Mouse (Mus musculus) heart, embryonic 11.5 days (tissue): ENCODE data around the gene Sfxn2. TPM values are rescaled to one million over a fixed set of nuclear protein-coding genes. Genes with fewer than 3 reads are reported as not detected.

ENCODE experiments used
- ATAC-seq: fragments of 200-750 bp; cut with Nextera tagmentation; replicated peaks from 2 replicates; pipeline ENCODE4 v1.8.0; 2017; ENCODE audit warnings: moderate library complexity; ENCODE audit not compliant: insufficient number of reproducible peaks, low FRiP score, low TSS enrichment
- H3K27ac ChIP-seq: fragments of 300-500 bp; sonication (generic); 2 replicates; pipeline ENCODE4 v1.5.1; 2014; ENCODE audit warnings: mild to moderate bottlenecking, low read depth, low read length
- H3K27me3 ChIP-seq: fragments of 300-500 bp; sonication (generic); 2 replicates; pipeline ENCODE4 v1.6.1; 2014; ENCODE audit warnings: mild to moderate bottlenecking, low read length, mixed read lengths; ENCODE audit not compliant: control insufficient read depth, insufficient read depth
- H3K36me3 ChIP-seq: fragments of 300-500 bp; sonication (generic); 2 replicates; pipeline ENCODE4 v1.6.1; 2014; ENCODE audit warnings: mild to moderate bottlenecking, low read length, moderate library complexity, mixed read lengths; ENCODE audit not compliant: control insufficient read depth, insufficient read depth
- H3K4me1 ChIP-seq: fragments of 300-500 bp; sonication (generic); 2 replicates; pipeline ENCODE4 v1.6.1; 2014; ENCODE audit warnings: low read length; ENCODE audit not compliant: control insufficient read depth, insufficient read depth
- H3K4me2 ChIP-seq: fragments of 300-500 bp; sonication (generic); 2 replicates; pipeline ENCODE4 v1.6.1; 2014; ENCODE audit warnings: mild to moderate bottlenecking, moderate library complexity
- H3K4me3 ChIP-seq: fragments of 300-500 bp; sonication (generic); 2 replicates; pipeline ENCODE4 v1.5.1; 2014; ENCODE audit warnings: low read depth, low read length
- H3K9ac ChIP-seq: fragments of 300-500 bp; sonication (generic); 2 replicates; pipeline ENCODE4 v1.6.1; 2014; ENCODE audit warnings: mild to moderate bottlenecking, low read depth, low read length, moderate library complexity
- H3K9me3 ChIP-seq: fragments of 300-500 bp; sonication (generic); replicated peaks from 2 replicates; pipeline ENCODE4 v1.6.1; 2016; ENCODE audit warnings: low read length; ENCODE audit not compliant: control insufficient read depth
- WGBS: fragments of 180-500 bp; shearing (Covaris S2); extraction: QIAGEN DNeasy Blood & Tissue Kit; methylation state at CpG from one replicate; pipeline ENCODE4 v1.1.7; 2014; ENCODE audit not compliant: insufficient replicate concordance; 5-methylcytosine and 5-hydroxymethylcytosine counted together
- polyA plus RNA-seq: library from polyadenylated mRNA; unstranded; fragments of >200 nt; fragmentation: Nextera tagmentation; extraction: Ambion mirVana; gene quantifications from 2 replicates; pipeline ENCODE4 v1.2.1, GENCODE M21; 2014

The Sfxn2 gene
- polyA plus RNA-seq, result 8.1 and 10.5 TPM in 2 replicates

- H3K9me3 ChIP-seq, result no peaks in the 10 kb centered on the region
- H3K4me1 ChIP-seq, result peaks cover 4% of the 10 kb centered on the region
- no peaks in the 10 kb centered on the region for H3K27me3 ChIP-seq
- WGBS, result under 1% methylated on average over 61 of the region's 67 CpGs
- H3K9ac ChIP-seq, result peak within 1 kb of the TSS; percentile 78
- ATAC-seq, result peak; percentile 97
- no peaks in the 10 kb centered on the region for H3K36me3 ChIP-seq
- peak within 1 kb of the TSS; percentile 80 for H3K27ac ChIP-seq
- peak within 1 kb of the TSS; percentile 93 for H3K4me2 ChIP-seq
- peak within 1 kb of the TSS; percentile 91 for H3K4me3 ChIP-seq
These were observed at the start of gene Sfxn2, which contains the start of gene Arl3 for GRCm38 (mm10) chr19:46572951-46573937. TSS of gene Sfxn2 (plus strand) at chr19:46573365. TSS of gene Arl3 (minus strand) at chr19:46573198.

DNA sequence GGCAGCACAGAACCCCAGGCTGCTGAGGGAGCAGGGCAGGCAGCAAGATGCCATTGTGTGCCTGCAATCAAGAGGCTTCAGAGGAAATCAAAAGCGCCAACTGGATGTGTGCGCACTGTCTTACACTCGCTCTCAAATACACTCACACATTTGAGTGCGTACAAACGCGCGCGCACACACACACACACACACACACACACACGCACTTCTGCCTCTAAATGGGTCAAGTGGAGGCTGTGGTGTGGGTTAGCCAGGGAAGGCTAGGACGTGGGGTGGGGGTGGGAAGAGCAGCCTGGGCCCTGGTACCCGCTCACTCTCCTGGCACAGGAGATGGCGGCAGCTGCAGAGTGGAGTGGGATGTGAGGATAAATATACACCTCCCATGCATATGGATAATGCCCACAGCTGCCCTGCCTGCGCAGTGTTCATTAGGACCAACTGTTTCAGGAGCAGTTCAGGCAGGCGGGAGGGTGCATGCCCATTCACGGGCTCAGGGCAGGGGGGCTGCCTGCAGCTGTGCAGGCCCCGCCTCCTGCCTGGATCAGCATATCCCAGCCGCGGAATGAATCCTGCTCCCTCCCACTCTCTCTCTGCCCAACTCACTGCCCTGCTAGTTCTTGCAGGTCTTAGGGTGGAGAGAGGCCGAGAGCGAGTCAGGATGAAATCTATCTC is 49.5 kb upstream of the Sfxn2 start:
- 5% methylated on average over 20 of the region's 20 CpGs for WGBS
- H3K9me3 ChIP-seq, result no peaks in the 10 kb centered on the region
- H3K27me3 ChIP-seq, result no peaks in the 10 kb centered on the region
- H3K4me3 ChIP-seq, result peak overlapping the region; percentile 22
- peaks cover 75% of the 10 kb centered on the region for H3K4me1 ChIP-seq
- H3K36me3 ChIP-seq, result no peaks in the 10 kb centered on the region
- peak; percentile 71 for ATAC-seq
- peak overlapping the region; percentile 67 for H3K4me2 ChIP-seq
- no peak overlapping the region; the same call in 1 of the 2 replicates for H3K9ac ChIP-seq
- H3K27ac ChIP-seq, result peak overlapping the region; percentile 79

DNA sequence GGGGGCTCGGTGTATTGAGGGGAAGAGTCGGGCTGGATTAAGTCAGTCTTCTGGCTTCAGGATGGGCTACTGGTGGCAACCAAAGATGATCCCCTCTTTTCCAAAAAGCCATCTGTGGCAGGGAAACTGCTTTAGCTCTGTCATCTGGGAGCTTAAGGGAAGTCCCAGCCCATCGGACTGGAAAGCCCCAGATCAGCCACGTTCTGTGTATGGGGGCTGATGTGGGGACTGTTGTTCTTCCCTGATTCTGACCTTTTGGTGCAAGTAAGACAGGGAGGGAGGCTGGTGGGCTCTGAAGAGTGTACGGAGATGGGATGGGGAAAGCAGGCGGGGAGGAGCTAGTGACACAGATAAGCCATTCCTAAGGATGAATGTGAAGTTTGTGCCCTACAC is 49.0 kb upstream of the Sfxn2 start:
- Histone ChIP-seq H3K27ac (peak overlapping the region; percentile 79), H3K36me3 (no peaks in the 10 kb centered on the region), H3K4me3 (peak overlapping the region; percentile 22), H3K27me3 (no peaks in the 10 kb centered on the region), H3K4me2 (peak overlapping the region; percentile 67), H3K9me3 (no peaks in the 10 kb centered on the region), H3K4me1 (peaks cover 75% of the 10 kb centered on the region), H3K9ac (peak overlapping the region; percentile 52)
- no peak; the same call in 1 of the 2 replicates for ATAC-seq
- 7% methylated on average over 6 of the region's 6 CpGs for WGBS

- peak overlapping the region; percentile 52 for H3K9ac ChIP-seq
- WGBS, result 24% methylated on average over 14 of the region's 14 CpGs
- H3K36me3 ChIP-seq, result no peaks in the 10 kb centered on the region
- peaks cover 79% of the 10 kb centered on the region for H3K4me1 ChIP-seq
- ATAC-seq, result no peak; the same call in 1 of the 2 replicates
- H3K27me3 ChIP-seq, result no peaks in the 10 kb centered on the region
- H3K9me3 ChIP-seq, result no peaks in the 10 kb centered on the region
- peak overlapping the region; percentile 79 for H3K27ac ChIP-seq
- H3K4me3 ChIP-seq, result peak overlapping the region; percentile 22; the same call in 1 of the 2 replicates
- peak overlapping the region; percentile 67 for H3K4me2 ChIP-seq
These were observed 48.4 kb upstream of the Sfxn2 start for GRCm38 (mm10) chr19:46524601-46525321.

DNA sequence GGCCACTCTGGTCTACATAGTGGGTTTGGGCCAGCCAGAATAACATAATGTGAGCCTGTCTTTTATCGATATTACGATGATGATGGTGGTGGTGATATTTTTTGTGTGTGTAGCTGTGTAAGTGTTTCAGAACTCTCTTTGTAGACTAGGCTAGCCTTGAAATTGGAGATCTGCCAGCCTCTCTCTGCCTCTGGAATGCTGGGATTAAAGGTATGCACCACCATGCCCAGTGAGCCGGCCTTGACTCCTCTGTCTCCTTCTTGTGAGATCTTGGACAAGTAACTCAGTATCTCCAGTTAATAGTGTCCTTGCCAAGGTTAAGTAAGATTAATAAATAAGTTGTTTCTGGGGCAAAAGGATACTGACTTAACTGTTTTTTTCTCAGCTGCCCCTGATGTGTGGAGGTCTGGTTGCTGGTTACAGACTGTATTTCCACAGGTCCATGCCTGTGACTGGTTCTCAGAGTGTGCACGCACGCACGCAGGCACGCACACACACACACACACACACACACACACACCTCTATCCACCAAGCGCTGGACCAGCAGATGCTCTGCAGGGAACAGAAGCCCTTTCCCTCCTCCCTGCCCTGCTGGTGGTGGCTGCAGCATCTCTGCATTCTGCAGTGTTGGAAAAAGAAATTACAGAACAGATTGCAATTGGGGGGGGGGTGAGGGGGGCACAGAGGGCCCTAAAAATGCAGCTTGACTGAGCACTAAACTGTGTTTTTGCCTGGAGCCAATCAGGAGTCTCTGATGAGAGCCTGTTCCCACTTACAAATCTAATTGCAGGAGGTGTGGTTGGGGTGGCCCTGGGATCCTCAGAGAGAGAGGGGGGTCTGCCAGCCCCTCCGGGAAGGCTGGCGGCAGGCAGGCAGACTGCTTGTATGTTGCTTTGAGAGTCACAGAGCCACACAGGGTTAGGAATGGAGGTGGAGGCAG is 47.2 kb upstream of the Sfxn2 start:
- WGBS, result 53% methylated on average over 10 of the region's 10 CpGs
- Histone ChIP-seq H3K9me3 (no peaks in the 10 kb centered on the region), H3K4me3 (no peak overlapping the region), H3K27ac (no peak overlapping the region), H3K4me2 (no peak overlapping the region), H3K36me3 (no peaks in the 10 kb centered on the region), H3K4me1 (peaks cover 91% of the 10 kb centered on the region), H3K27me3 (no peaks in the 10 kb centered on the region), H3K9ac (0 out of 2 replicates have a peak overlapping the region, but pooled peaks have one; percentile 12)
- ATAC-seq, result no peak

DNA sequence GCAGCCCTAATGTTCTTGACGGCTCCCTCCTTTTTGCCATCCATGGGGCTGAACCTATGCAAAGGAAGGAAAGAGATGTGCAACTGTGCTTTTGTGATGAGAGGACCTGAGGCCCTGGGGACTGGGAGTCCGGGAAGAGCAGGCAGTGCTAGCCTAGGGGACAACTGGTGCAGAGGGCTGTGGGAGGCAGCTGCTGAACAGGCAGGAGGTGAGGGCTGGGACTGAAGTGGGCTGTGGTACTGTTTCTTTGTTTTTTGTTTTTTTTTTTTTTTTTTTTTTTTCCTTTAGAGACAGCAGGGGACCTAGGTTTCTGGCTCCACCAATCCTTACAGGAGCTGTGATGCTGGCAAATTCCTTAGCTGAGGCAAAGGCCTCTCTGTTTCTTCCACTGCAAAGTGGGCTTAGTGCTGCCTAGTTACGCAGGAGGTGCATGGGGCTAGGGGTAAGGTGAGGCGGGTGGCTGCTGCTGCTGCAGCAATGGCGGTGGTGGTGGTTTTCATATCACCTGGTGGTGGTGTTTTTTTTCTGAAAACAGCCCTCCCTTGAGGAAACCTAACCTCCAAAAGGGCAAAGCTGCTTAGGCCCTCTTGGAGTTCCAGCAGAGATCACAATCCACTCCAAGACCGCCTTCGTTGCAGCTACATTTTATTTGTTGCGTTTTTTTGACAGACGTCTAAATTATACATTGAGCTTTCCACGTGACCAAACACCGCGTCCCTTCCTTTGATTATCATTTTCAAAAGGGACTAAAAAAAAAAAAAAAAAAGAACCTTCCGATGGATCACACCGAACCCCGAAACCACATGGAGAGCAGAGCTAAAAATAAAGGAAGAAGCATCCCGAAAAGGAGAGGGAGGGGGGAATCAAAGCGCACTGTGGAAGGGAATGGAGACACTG is 45.3 kb upstream of the Sfxn2 start:
- ATAC-seq, result no peak
- peak overlapping the region; percentile 96 for H3K27ac ChIP-seq
- 14% methylated on average over 17 of the region's 17 CpGs for WGBS
- no peaks in the 10 kb centered on the region for H3K9me3 ChIP-seq
- peak overlapping the region; percentile 62 for H3K4me2 ChIP-seq
- no peaks in the 10 kb centered on the region for H3K36me3 ChIP-seq
- H3K27me3 ChIP-seq, result no peaks in the 10 kb centered on the region
- H3K9ac ChIP-seq, result peak overlapping the region; percentile 60; the same call in 1 of the 2 replicates
- peak overlapping the region; percentile 19 for H3K4me3 ChIP-seq
- peaks cover 95% of the 10 kb centered on the region for H3K4me1 ChIP-seq
